Mouse (Mus musculus): ENCODE measurements around the gene Gm4763.
"Not testable (repeated sequence)": the region's sequence is repeated elsewhere in the genome, so short reads cannot be mapped to it uniquely, and the experiment has no call there.

DNA sequence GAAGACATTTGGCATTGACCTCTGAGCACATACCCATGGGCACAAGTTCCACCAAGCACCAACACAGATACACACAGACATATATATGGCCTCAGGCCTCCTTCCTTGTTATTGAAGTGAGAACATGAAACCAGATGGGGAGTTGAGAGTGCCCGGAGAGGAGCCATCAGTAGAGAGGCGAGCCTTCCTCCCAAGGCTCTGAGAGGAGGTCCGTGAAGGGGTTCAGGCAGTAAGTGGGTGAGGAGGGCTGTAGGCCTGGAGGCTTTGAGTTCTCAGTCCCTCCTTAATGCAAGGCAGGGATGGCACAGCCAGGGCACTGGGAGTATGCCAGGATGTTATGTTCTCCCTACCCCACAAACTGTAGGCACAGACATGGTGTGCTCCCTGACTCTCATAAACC, 34.0 kb downstream of the Gm4763 start:
- TF ChIP-seq POLR2A (IDR thresholded peaks at IDR 0.05; ENCODE audit: borderline replicate concordance, extremely low read depth, low read depth, low read length); CTCF (IDR thresholded peaks at IDR 0.05; ENCODE audit: insufficient read depth, low read length): not testable (repeated sequence)
